ENCODE assay signal across 9 mouse cellular contexts in the genomic region with DNA sequence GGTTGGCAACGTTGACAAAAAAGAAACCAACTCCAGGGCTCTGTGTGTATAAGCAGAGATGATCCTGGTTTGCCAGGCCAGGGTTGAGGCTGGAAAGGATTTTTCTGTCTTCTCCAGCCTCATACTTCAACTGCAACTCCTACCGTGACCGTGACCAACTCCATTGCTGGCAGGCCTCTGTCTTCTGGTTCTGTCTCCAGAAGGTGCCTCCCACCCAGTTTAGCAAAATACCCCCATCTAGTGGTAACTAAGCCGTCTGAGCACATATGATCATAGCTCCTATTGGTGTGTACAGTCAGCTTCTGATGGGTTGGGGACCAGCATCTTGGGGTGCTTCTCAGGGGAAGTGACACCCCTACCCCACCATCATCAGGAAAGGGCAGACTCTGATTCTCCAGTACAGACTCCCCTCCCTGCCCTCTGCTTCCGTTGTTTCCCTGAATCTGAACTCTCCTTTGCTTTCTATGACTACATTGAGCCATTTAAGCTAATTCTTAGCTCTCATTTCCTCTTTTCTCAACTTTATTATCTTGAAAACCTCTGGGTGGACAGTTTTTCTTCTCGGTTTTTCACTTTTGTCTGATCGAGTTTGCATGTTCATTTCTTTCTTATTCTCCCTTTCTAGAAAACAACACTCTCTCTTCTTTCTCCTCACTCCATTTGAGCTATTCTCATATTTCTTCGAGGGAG.
A peak's percentile ranks its signal among the peaks of the same experiment; 100 is the strongest.
DNase-seq lines count a peak whose midpoint lies in the region; ATAC-seq and TF ChIP-seq lines count a peak whose summit lies in the region.
"Had no signal": no experiment of that assay in that cellular context is flagged by ENCODE, and none has a peak within 500 bp of the region (broad histone marks: within the 10 kb centered on the region; RNA-seq: fewer than 3 reads in every experiment).

No protein-coding gene starts in this region.

- no peaks in the 10 kb centered on the region for H3K27me3 ChIP-seq in forebrain, embryonic 14.5 days (replicated peaks; ENCODE audit: control insufficient read depth, insufficient read depth, low read length)
- H3K27me3 ChIP-seq in forebrain, embryonic 10.5 days (ENCODE audit: poor library complexity, severe bottlenecking) = peaks cover 3% of the 10 kb centered on the region; the same call in 1 of the 2 replicates
- H3K27me3 ChIP-seq in liver, adult 2 months (ENCODE audit: control insufficient read depth, insufficient read depth, low read length) = no peaks in the 10 kb centered on the region
- no peaks in the 10 kb centered on the region for H3K27me3 ChIP-seq in liver, embryonic 12.5 days (replicated peaks)
- no peaks in the 10 kb centered on the region for H3K27me3 ChIP-seq in midbrain, embryonic 15.5 days (replicated peaks)
- H3K27me3 ChIP-seq: stomach, embryonic 15.5 days had no signal

- no peaks in the 10 kb centered on the region for H3K36me3 ChIP-seq in forebrain, embryonic 14.5 days (ENCODE audit: control insufficient read depth, insufficient read depth, low read length)
- no peaks in the 10 kb centered on the region for H3K36me3 ChIP-seq in forebrain, embryonic 10.5 days (replicated peaks)
- H3K36me3 ChIP-seq in liver, adult 2 months (ENCODE audit: control insufficient read depth, insufficient read depth, low read length) = no peaks in the 10 kb centered on the region
- no peaks in the 10 kb centered on the region for H3K36me3 ChIP-seq in liver, embryonic 12.5 days
- H3K36me3 ChIP-seq in midbrain, embryonic 15.5 days (replicated peaks) = no peaks in the 10 kb centered on the region
- H3K36me3 ChIP-seq: stomach, embryonic 15.5 days had no signal

- ATAC-seq in forebrain, embryonic 14.5 days = 0 out of 2 replicates have a peak, but pooled peaks have one; percentile 32
- ATAC-seq in liver, embryonic 12.5 days = no peak
- ATAC-seq in megakaryocyte, adult 5-6 weeks (ENCODE audit: poor library complexity, severe bottlenecking) = peak; percentile 66
- no peak for ATAC-seq in midbrain, embryonic 15.5 days (replicated peaks)

- H3K9me3 ChIP-seq in forebrain, embryonic 14.5 days (replicated peaks; ENCODE audit: control insufficient read depth, low read length) = 0 out of 2 replicates have a peak, but pooled peaks cover 2% of the 10 kb centered on the region
- H3K9me3 ChIP-seq in forebrain, embryonic 10.5 days = peaks cover 11% of the 10 kb centered on the region; the same call in 1 of the 2 replicates
- H3K9me3 ChIP-seq in liver, embryonic 12.5 days (replicated peaks) = no peaks in the 10 kb centered on the region
- no peaks in the 10 kb centered on the region for H3K9me3 ChIP-seq in midbrain, embryonic 15.5 days
- H3K9me3 ChIP-seq: stomach, embryonic 15.5 days had no signal

- TF ChIP-seq POLR2A in liver, adult 2 months (IDR thresholded peaks at IDR 0.05; ENCODE audit: extremely low read depth, insufficient read depth, low read length) = no peak
- no peak for TF ChIP-seq POLR2A in bone marrow, adult 2 months (IDR thresholded peaks at IDR 0.05; ENCODE audit: borderline replicate concordance, control insufficient read depth, low read depth, low read length)

- no peak overlapping the region for H3K9ac ChIP-seq in forebrain, embryonic 14.5 days (ENCODE audit: low read length)
- H3K9ac ChIP-seq in liver, adult 2 months (ENCODE audit: low read depth, low read length) = no peak overlapping the region
- H3K9ac ChIP-seq in liver, embryonic 12.5 days = no peak overlapping the region
- H3K9ac ChIP-seq in midbrain, embryonic 15.5 days = no peak overlapping the region
- H3K9ac ChIP-seq: stomach, embryonic 15.5 days had no signal

- TF ChIP-seq CTCF in liver, adult 2 months (IDR thresholded peaks at IDR 0.05; ENCODE audit: low read depth, low read length) = 0 out of 2 replicates have a peak, but pooled peaks have one; percentile 12
- TF ChIP-seq CTCF in bone marrow, adult 2 months (IDR thresholded peaks at IDR 0.05; ENCODE audit: control insufficient read depth, insufficient read depth, low read length) = peak; percentile 17; the same call in 1 of the 2 replicates

- H3K4me1 ChIP-seq in forebrain, embryonic 14.5 days (ENCODE audit: control insufficient read depth, insufficient read depth, low read length) = no peaks in the 10 kb centered on the region
- H3K4me1 ChIP-seq in forebrain, embryonic 10.5 days = no peaks in the 10 kb centered on the region
- no peaks in the 10 kb centered on the region for H3K4me1 ChIP-seq in liver, adult 2 months (ENCODE audit: control insufficient read depth, insufficient read depth, low read length)
- no peaks in the 10 kb centered on the region for H3K4me1 ChIP-seq in liver, embryonic 12.5 days
- H3K4me1 ChIP-seq in bone marrow, adult 2 months (ENCODE audit: control insufficient read depth, insufficient read depth, low read length) = no peaks in the 10 kb centered on the region
- H3K4me1 ChIP-seq in midbrain, embryonic 15.5 days = no peaks in the 10 kb centered on the region
- H3K4me1 ChIP-seq: stomach, embryonic 15.5 days had no signal

- 74% methylated on average over 8 of the region's 8 CpGs for WGBS in forebrain, embryonic 14.5 days
- WGBS in forebrain, embryonic 10.5 days = 80% methylated on average over 8 of the region's 8 CpGs
- whole genome bisulfite sequencing in liver, adult 2 months = 62% methylated on average over 8 of the region's 8 CpGs
- 54% methylated on average over 8 of the region's 8 CpGs for WGBS in liver, embryonic 12.5 days (ENCODE audit: insufficient replicate concordance)
- WGBS in bone marrow, adult 2 months = 33% methylated on average over 8 of the region's 8 CpGs
- WGBS in midbrain, embryonic 15.5 days = 62% methylated on average over 8 of the region's 8 CpGs

- no peak overlapping the region for H3K27ac ChIP-seq in forebrain, embryonic 14.5 days (ENCODE audit: low read depth, low read length)
- H3K27ac ChIP-seq in forebrain, embryonic 10.5 days = no peak overlapping the region
- no peak overlapping the region for H3K27ac ChIP-seq in liver, adult 2 months (replicated peaks; ENCODE audit: insufficient read depth, low read depth, low read length)
- H3K27ac ChIP-seq in liver, embryonic 12.5 days = no peak overlapping the region
- no peak overlapping the region for H3K27ac ChIP-seq in bone marrow, adult 2 months (ENCODE audit: control insufficient read depth, insufficient read depth, low read depth, low read length, poor library complexity)
- no peak overlapping the region for H3K27ac ChIP-seq in midbrain, embryonic 15.5 days
- H3K27ac ChIP-seq: stomach, embryonic 15.5 days had no signal

- no peak overlapping the region for H3K4me2 ChIP-seq in forebrain, embryonic 14.5 days (ENCODE audit: low read length)
- H3K4me2 ChIP-seq in liver, embryonic 12.5 days = no peak overlapping the region
- H3K4me2 ChIP-seq in midbrain, embryonic 15.5 days = no peak overlapping the region
- H3K4me2 ChIP-seq: stomach, embryonic 15.5 days had no signal

- DNase-seq in forebrain, embryonic 14.5 days (ENCODE audit: low spot score) = peak; percentile 70
- DNase-seq in forebrain, embryonic 10.5 days (ENCODE audit: extremely low spot score, low spot score) = no peak
- DNase-seq in liver, adult 2 months (ENCODE audit: extremely low read depth, low read depth, low spot score) = peak; percentile 8
- no peak for DNase-seq in urinary bladder, postnatal 25 days (ENCODE audit: low spot score)

- no peaks in the 10 kb centered on the region for H3K79me2 ChIP-seq in liver, adult 2 months (ENCODE audit: control insufficient read depth, insufficient read depth, low read length)

- H3K4me3 ChIP-seq in forebrain, embryonic 14.5 days (ENCODE audit: low read depth, low read length) = no peak overlapping the region
- H3K4me3 ChIP-seq in forebrain, embryonic 10.5 days = no peak overlapping the region
- no peak overlapping the region for H3K4me3 ChIP-seq in liver, adult 2 months (ENCODE audit: insufficient read depth, low read depth, low read length)
- no peak overlapping the region for H3K4me3 ChIP-seq in liver, embryonic 12.5 days
- H3K4me3 ChIP-seq in bone marrow, adult 2 months (replicated peaks; ENCODE audit: control insufficient read depth, low read depth, low read length) = no peak overlapping the region
- H3K4me3 ChIP-seq in midbrain, embryonic 15.5 days = no peak overlapping the region
- H3K4me3 ChIP-seq: stomach, embryonic 15.5 days had no signal

Comparison
In these comparisons a context has a peak if more than half of its experiments do, and no peak if none do; other contexts are left out.
1. DNase-seq: peak in forebrain, embryonic 14.5 days (single experiment) and liver, adult 2 months (single experiment); none in forebrain, embryonic 10.5 days (single experiment) and urinary bladder, postnatal 25 days (single experiment).
2. ATAC-seq: peak in forebrain, embryonic 14.5 days (single experiment) and megakaryocyte, adult 5-6 weeks (single experiment); none in liver, embryonic 12.5 days (single experiment) and midbrain, embryonic 15.5 days (single experiment).